Mouse (Mus musculus) CH12.LX (cell line): ENCODE results near the gene Plac9a. TPM values are rescaled to one million over a fixed set of nuclear protein-coding genes. Genes with fewer than 3 reads are reported as not detected.

Experiments
- DNase-seq: peaks from one replicate; pipeline ENCODE4 v3.0.0-alpha.2; 2013; ENCODE audit errors: extremely low read depth
- H3K27ac ChIP-seq: 2 replicates; pipeline ENCODE4 v1.5.1; 2012; ENCODE audit warnings: low read depth, mild to moderate bottlenecking, control low read depth, moderate library complexity; ENCODE audit not compliant: insufficient read depth
- H3K27me3 ChIP-seq: replicated peaks from 2 replicates; pipeline ENCODE3; 2012; ENCODE audit warnings: inconsistent platforms
- H3K36me3 ChIP-seq, 2 experiments: replicated peaks in 1 of 2; 2 replicates each; pipeline versions ENCODE3 to v1.6.1; 2012; ENCODE audit warnings: inconsistent platforms in 1 of 2, low read length in 1 of 2, mild to moderate bottlenecking in 1 of 2, mixed read lengths in 1 of 2, moderate library complexity in 1 of 2; ENCODE audit not compliant: control insufficient read depth in 1 of 2, insufficient read depth in 1 of 2
- H3K4me1 ChIP-seq, 2 experiments: 2 replicates each; pipeline ENCODE4 v1.6.1; 2012; ENCODE audit warnings: inconsistent platforms in 1 of 2, moderate library complexity in 1 of 2; ENCODE audit not compliant: insufficient read depth in 2 of 2, control insufficient read depth in 1 of 2
- H3K4me2 ChIP-seq: 2 replicates; pipeline ENCODE4 v1.6.1; 2012; ENCODE audit warnings: low read depth, mild to moderate bottlenecking, control low read depth; ENCODE audit not compliant: poor library complexity, insufficient read depth, severe bottlenecking
- H3K4me3 ChIP-seq, 3 experiments: fragments of 150-350 bp in 1 of 3; sonication (generic) in 1 of 3; replicated peaks in 1 of 3; 2 replicates each; pipeline versions ENCODE3 to v1.5.1; 2011 to 2012; ENCODE audit warnings: low read depth in 2 of 3, low read length in 2 of 3, mild to moderate bottlenecking in 2 of 3, moderate library complexity in 2 of 3, control low read depth in 1 of 3, improper control_type of control experiment in 1 of 3, inconsistent platforms in 1 of 3, mixed read lengths in 1 of 3; ENCODE audit not compliant: poor library complexity in 1 of 3
- H3K79me2 ChIP-seq: replicated peaks from 2 replicates; pipeline ENCODE4 v1.6.1; 2012; ENCODE audit warnings: mild to moderate bottlenecking, moderate library complexity; ENCODE audit not compliant: control insufficient read depth, poor library complexity, insufficient read depth, severe bottlenecking; ENCODE audit errors: extremely low read depth
- H3K9ac ChIP-seq: 2 replicates; pipeline ENCODE4 v1.6.1; 2012; ENCODE audit warnings: low read depth, mild to moderate bottlenecking, control low read depth, moderate library complexity; ENCODE audit not compliant: insufficient read depth
- H3K9me3 ChIP-seq: replicated peaks from 2 replicates; pipeline ENCODE3; 2012; ENCODE audit warnings: low read length, inconsistent platforms, mixed read lengths
- BHLHE40 ChIP-seq: IDR thresholded peaks from 2 replicates; pipeline ENCODE4 v1.6.1; 2011; ENCODE audit warnings: mild to moderate bottlenecking, low read depth, low read length, improper control_type of control experiment
- CHD1 ChIP-seq: IDR thresholded peaks from 2 replicates; pipeline ENCODE4 v1.6.1; 2012; ENCODE audit warnings: low read depth, low read length, improper control_type of control experiment, inconsistent platforms
- CHD2 ChIP-seq: IDR thresholded peaks from 2 replicates; pipeline ENCODE4 v1.6.1; 2011; ENCODE audit warnings: low read length, improper control_type of control experiment
- E2F4 ChIP-seq: IDR thresholded peaks from 2 replicates; pipeline ENCODE4 v1.6.1; 2011; ENCODE audit warnings: low read depth, low read length, improper control_type of control experiment; ENCODE audit not compliant: insufficient replicate concordance
- EP300 ChIP-seq: IDR thresholded peaks from 2 replicates; pipeline ENCODE4 v1.6.1; 2011; ENCODE audit warnings: low read length, improper control_type of control experiment
- ETS1 ChIP-seq: conservative IDR thresholded peaks from 2 replicates; pipeline ENCODE4 v1.6.1; 2012; ENCODE audit warnings: low read depth, mild to moderate bottlenecking, inconsistent platforms, low read length, improper control_type of control experiment, moderate library complexity
- GABPA ChIP-seq: IDR thresholded peaks from 2 replicates; pipeline ENCODE4 v1.6.1; 2012; ENCODE audit warnings: low read depth, low read length, improper control_type of control experiment, inconsistent platforms; ENCODE audit not compliant: insufficient replicate concordance
- HCFC1 ChIP-seq: IDR thresholded peaks from 2 replicates; pipeline ENCODE4 v1.6.1; 2012; ENCODE audit warnings: low read depth, mild to moderate bottlenecking, inconsistent platforms, low read length, improper control_type of control experiment
- KAT2A ChIP-seq: IDR thresholded peaks from 2 replicates; pipeline ENCODE4 v1.6.1; 2012; ENCODE audit warnings: low read length, improper control_type of control experiment, inconsistent platforms; ENCODE audit not compliant: insufficient replicate concordance
- MAFK ChIP-seq: IDR thresholded peaks from 2 replicates; pipeline ENCODE4 v1.6.1; 2011; ENCODE audit warnings: low read length, improper control_type of control experiment; ENCODE audit not compliant: insufficient replicate concordance
- MAX ChIP-seq: IDR thresholded peaks from 2 replicates; pipeline ENCODE4 v1.6.1; 2011; ENCODE audit warnings: low read length, improper control_type of control experiment
- MEF2A ChIP-seq: IDR thresholded peaks from 2 replicates; pipeline ENCODE4 v1.6.1; 2014; ENCODE audit warnings: low read depth, mild to moderate bottlenecking, inconsistent platforms, low read length, improper control_type of control experiment, borderline replicate concordance
- MYC ChIP-seq: IDR thresholded peaks from 2 replicates; pipeline ENCODE4 v1.6.1; 2011; ENCODE audit warnings: low read depth, mild to moderate bottlenecking, improper control_type of control experiment, low read length
- NELFE ChIP-seq: IDR thresholded peaks from 2 replicates; pipeline ENCODE4 v1.6.1; 2011; ENCODE audit warnings: low read depth, low read length, improper control_type of control experiment
- NRF1 ChIP-seq: IDR thresholded peaks from 2 replicates; pipeline ENCODE4 v1.6.1; 2014; ENCODE audit warnings: low read depth, mild to moderate bottlenecking, inconsistent platforms, low read length, improper control_type of control experiment, moderate library complexity
- PAX5 ChIP-seq: IDR thresholded peaks from 2 replicates; pipeline ENCODE4 v1.6.1; 2012; ENCODE audit warnings: low read length, inconsistent platforms, mixed read lengths
- POLR2A ChIP-seq: IDR thresholded peaks from 2 replicates; pipeline ENCODE4 v1.6.1; 2011; ENCODE audit warnings: low read depth, mild to moderate bottlenecking, improper control_type of control experiment, low read length
- POLR2AphosphoS2 ChIP-seq: IDR thresholded peaks from 2 replicates; pipeline ENCODE4 v1.6.1; 2011; ENCODE audit warnings: low read depth, low read length, improper control_type of control experiment
- RCOR1 ChIP-seq: conservative IDR thresholded peaks from 2 replicates; pipeline ENCODE4 v1.6.1; 2012; ENCODE audit warnings: low read depth, mild to moderate bottlenecking, inconsistent platforms, low read length, improper control_type of control experiment
- SIN3A ChIP-seq: IDR thresholded peaks from 2 replicates; pipeline ENCODE4 v1.6.1; 2012; ENCODE audit warnings: low read length, improper control_type of control experiment, inconsistent platforms
- TBP ChIP-seq: conservative IDR thresholded peaks from 2 replicates; pipeline ENCODE4 v1.6.1; 2011; ENCODE audit warnings: low read depth, low read length, improper control_type of control experiment
- TCF12 ChIP-seq: IDR thresholded peaks from 2 replicates; pipeline ENCODE4 v1.6.1; 2014; ENCODE audit warnings: low read depth, mild to moderate bottlenecking, inconsistent platforms, low read length, improper control_type of control experiment
- UBTF ChIP-seq: IDR thresholded peaks from 2 replicates; pipeline ENCODE4 v1.6.1; 2012; ENCODE audit warnings: low read depth, mild to moderate bottlenecking, inconsistent platforms, low read length, improper control_type of control experiment, moderate library complexity
- USF1 ChIP-seq: IDR thresholded peaks from 2 replicates; pipeline ENCODE4 v1.6.1; 2014; ENCODE audit warnings: low read depth, mild to moderate bottlenecking, inconsistent platforms, low read length, improper control_type of control experiment
- USF2 ChIP-seq: conservative IDR thresholded peaks from 2 replicates; pipeline ENCODE4 v1.6.1; 2011; ENCODE audit warnings: low read depth, low read length, improper control_type of control experiment
- ZC3H11A ChIP-seq: IDR thresholded peaks from 2 replicates; pipeline ENCODE4 v1.6.1; 2012; ENCODE audit warnings: low read depth, mild to moderate bottlenecking, inconsistent platforms, low read length, improper control_type of control experiment
- ZKSCAN1 ChIP-seq: IDR thresholded peaks from 2 replicates; pipeline ENCODE4 v1.6.1; 2012; ENCODE audit warnings: low read depth, inconsistent platforms, low read length, improper control_type of control experiment, borderline replicate concordance
- ZMIZ1 ChIP-seq: IDR thresholded peaks from 2 replicates; pipeline ENCODE4 v1.6.1; 2012; ENCODE audit warnings: low read depth, mild to moderate bottlenecking, inconsistent platforms, low read length, improper control_type of control experiment
- ZNF384 ChIP-seq: IDR thresholded peaks from 2 replicates; pipeline ENCODE4 v1.6.1; 2012; ENCODE audit warnings: low read depth, low read length, improper control_type of control experiment, inconsistent platforms
- dilution Hi-C: fragments of 300-500 bp; cut with MboI; formaldehyde crosslinking; loops from 2 replicates; pipeline ENCODE4 v1.14.3; 2020; ENCODE audit warnings: low sequenced_read_pairs; ENCODE audit not compliant: extremely low pct_unique_long_range_greater_than_20kb, extremely low pct_ligation_motif_present
- in situ Hi-C: fragments of 300-500 bp; cut with MboI; formaldehyde crosslinking; loops from 3 replicates; pipeline ENCODE4 v1.14.3; 2019; ENCODE audit warnings: low sequenced_read_pairs, low pct_ligation_motif_present, low pct_unique_long_range_greater_than_20kb, mixed read lengths
- polyA plus RNA-seq: library from polyadenylated mRNA; unstranded; fragments of >175 nt; gene quantifications from 2 replicates; pipeline ENCODE4 v1.2.1, GENCODE M21; 2012; ENCODE audit warnings: low read depth; ENCODE audit not compliant: insufficient read length
- total RNA-seq, 2 experiments: library from RNA; depleted of rRNA; stranded (reverse); fragments of 300-350 nt in 1 of 2; fragments of >200 nt in 1 of 2; gene quantifications; 2 replicates each; pipeline ENCODE4 v1.2.3; 2012 to 2014

Gene Plac9a
- total and polyA plus RNA-seq, 3 experiments, result not detected

- no peak overlapping the region for H3K27ac ChIP-seq
- H3K79me2 ChIP-seq, result no peaks in the 10 kb centered on the region; the same call in 1 of the 2 replicates
- peaks cover under 1 to 48% of the 10 kb centered on the region in 2 experiments; a peak in 3 of 4 replicates for H3K4me1 ChIP-seq
- H3K4me2 ChIP-seq, result no peak overlapping the region
- no peak for DNase-seq
- dilution Hi-C loops (no loop called here), in situ Hi-C loops (no loop called here)
- H3K36me3 ChIP-seq, result peaks cover 0 to 15% of the 10 kb centered on the region in 2 experiments
- H3K9me3 ChIP-seq, result no peaks in the 10 kb centered on the region
- TF ChIP-seq CHD2 (no peak), UBTF (no peak), RCOR1 (no peak), SIN3A (no peak), CHD1 (no peak), TCF12 (no peak), USF2 (no peak), EP300 (no peak), NELFE (no peak), TBP (no peak), E2F4 (no peak), ZNF384 (no peak), ZKSCAN1 (no peak), GABPA (no peak), MAX (no peak), ETS1 (no peak), HCFC1 (no peak), USF1 (no peak), MYC (no peak)
- no peak overlapping the region for H3K4me3 ChIP-seq
- H3K27me3 ChIP-seq, result no peaks in the 10 kb centered on the region
- no peak overlapping the region for H3K9ac ChIP-seq
Observed at GRCm38 (mm10) chr14:25866832-25867231, 36.1 kb downstream of the Plac9a start.

- Histone ChIP-seq H3K4me1 (peaks cover 3 to 49% of the 10 kb centered on the region in 2 experiments; a peak in 3 of 4 replicates), H3K27me3 (no peaks in the 10 kb centered on the region), H3K27ac (no peak overlapping the region), H3K4me2 (no peak overlapping the region), H3K9ac (no peak overlapping the region)
- DNase-seq, result no peak
- dilution Hi-C loops, result no loop called here
- in situ Hi-C loops, result no loop called here
- TF ChIP-seq ZMIZ1 (no peak), PAX5 (no peak), USF1 (no peak), TCF12 (no peak), ZC3H11A (no peak), ZNF384 (no peak), HCFC1 (no peak), KAT2A (no peak), BHLHE40 (no peak), MAX (no peak), CHD2 (no peak), NELFE (no peak), POLR2AphosphoS2 (no peak), ZKSCAN1 (no peak), EP300 (no peak), MAFK (no peak), MEF2A (no peak), POLR2A (no peak), NRF1 (no peak)
- TF ChIP-seq, all 38 proteins: peak for 0
- Histone ChIP-seq H3K36me3 (peaks cover 0 to 15% of the 10 kb centered on the region in 2 experiments), H3K9me3 (no peaks in the 10 kb centered on the region), H3K79me2 (no peaks in the 10 kb centered on the region; the same call in 1 of the 2 replicates), H3K4me3 (no peak overlapping the region)
Observed at GRCm38 (mm10) chr14:25866384-25866783, 36.5 kb downstream of the Plac9a start.
